In the genomic region with DNA sequence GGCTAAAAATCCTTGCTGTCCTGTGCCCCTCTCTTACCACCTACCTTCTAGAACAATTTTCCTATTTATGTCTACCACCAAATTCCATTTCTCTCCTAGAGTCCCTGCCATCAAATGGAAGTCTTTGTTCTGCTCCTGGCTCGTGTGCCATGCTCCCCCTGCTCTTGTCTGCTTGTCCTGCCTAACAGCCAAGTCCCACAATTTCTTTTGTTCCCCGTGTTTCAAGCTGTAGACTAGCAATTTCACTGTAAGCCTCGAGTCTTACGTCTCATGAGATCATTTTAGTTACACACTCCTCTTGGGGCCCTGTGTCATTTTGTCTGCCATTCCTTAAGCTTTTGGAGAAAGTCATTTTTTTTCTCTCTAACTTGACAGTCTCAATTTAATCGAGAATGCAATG, we compare ENCODE assay signal across 31 mouse cellular contexts.
DNase-seq lines count a peak whose midpoint lies in the region; ATAC-seq and TF ChIP-seq lines count a peak whose summit lies in the region.
"Had no signal": no experiment of that assay in that cellular context is flagged by ENCODE, and none has a peak within 500 bp of the region (broad histone marks: within the 10 kb centered on the region; RNA-seq: fewer than 3 reads in every experiment).

No protein-coding gene starts in this region.

- no peak overlapping the region for H3K4me3 ChIP-seq in lung, embryonic 16.5 days (ENCODE audit: low read length)
- H3K4me3 ChIP-seq in lung, adult 2 months (replicated peaks; ENCODE audit: extremely low read depth, low read depth, low read length), result no peak overlapping the region
- no peak overlapping the region for H3K4me3 ChIP-seq in bone marrow macrophage, adult 2 months (ENCODE audit: insufficient read depth, low read length)
- no peak overlapping the region for H3K4me3 ChIP-seq in cortical plate, adult 2 months (ENCODE audit: insufficient read depth, low read length)
- no peak overlapping the region for H3K4me3 ChIP-seq in intestine, postnatal 0 days (ENCODE audit: low read depth, low read length)
- H3K4me3 ChIP-seq: embryonic facial prominence, embryonic 13.5 days; limb, embryonic 12.5 days; liver, embryonic 15.5 days; lung, embryonic 15.5 days; midbrain, embryonic 12.5 days; myocyte; neural tube, embryonic 12.5 days had no signal

- H3K27ac ChIP-seq in lung, embryonic 16.5 days (ENCODE audit: low read length), result 0 out of 2 replicates have a peak overlapping the region, but pooled peaks have one; percentile 40
- H3K27ac ChIP-seq in bone marrow macrophage, adult 2 months (ENCODE audit: insufficient read depth, low read depth, low read length), result peak overlapping the region; percentile 58; the same call in 1 of the 2 replicates
- 0 out of 2 replicates have a peak overlapping the region, but pooled peaks have one; percentile 42 for H3K27ac ChIP-seq in cortical plate, adult 2 months (ENCODE audit: insufficient read depth, low read length)
- no peak overlapping the region for H3K27ac ChIP-seq in intestine, postnatal 0 days (ENCODE audit: low read depth, low read length)
- H3K27ac ChIP-seq: embryonic facial prominence, embryonic 13.5 days; limb, embryonic 12.5 days; liver, embryonic 15.5 days; lung, embryonic 15.5 days; midbrain, embryonic 12.5 days; neural tube, embryonic 12.5 days; stomach, postnatal 0 days had no signal

- no peak overlapping the region for H3K9ac ChIP-seq in lung, embryonic 16.5 days (ENCODE audit: low read length)
- H3K9ac ChIP-seq in intestine, postnatal 0 days (ENCODE audit: low read depth, low read length), result no peak overlapping the region
- H3K9ac ChIP-seq: embryonic facial prominence, embryonic 13.5 days; limb, embryonic 12.5 days; liver, embryonic 15.5 days; lung, embryonic 15.5 days; midbrain, embryonic 12.5 days; neural tube, embryonic 12.5 days had no signal

- H3K27me3 ChIP-seq in lung, embryonic 16.5 days (ENCODE audit: control insufficient read depth, insufficient read depth, low read depth, low read length), result no peaks in the 10 kb centered on the region
- H3K27me3 ChIP-seq in intestine, postnatal 0 days (replicated peaks; ENCODE audit: control insufficient read depth, insufficient read depth, low read length), result no peaks in the 10 kb centered on the region
- H3K27me3 ChIP-seq: embryonic facial prominence, embryonic 13.5 days; limb, embryonic 12.5 days; liver, embryonic 15.5 days; lung, embryonic 15.5 days; midbrain, embryonic 12.5 days; neural tube, embryonic 12.5 days had no signal

- WGBS in lung, embryonic 16.5 days, result 63% methylated on average over 5 of the region's 5 CpGs
- WGBS in lung, adult 2 months, result 67% methylated on average over 5 of the region's 5 CpGs
- 64% methylated on average over 5 of the region's 5 CpGs for WGBS in intestine, postnatal 0 days

- no peaks in the 10 kb centered on the region for H3K36me3 ChIP-seq in lung, embryonic 16.5 days (ENCODE audit: control insufficient read depth, insufficient read depth, low read length)
- no peaks in the 10 kb centered on the region for H3K36me3 ChIP-seq in intestine, postnatal 0 days (ENCODE audit: control insufficient read depth, insufficient read depth)
- H3K36me3 ChIP-seq: limb, embryonic 12.5 days; liver, embryonic 15.5 days; midbrain, embryonic 12.5 days had no signal

- peak; percentile 44; the same call in 1 of the 2 replicates for ATAC-seq in frontal cortex, adult (ENCODE audit: low TSS enrichment)
- no peak for ATAC-seq in lung, embryonic 16.5 days (ENCODE audit: low read depth)
- ATAC-seq in intestine, postnatal 0 days, result no peak
- ATAC-seq: CD4-positive, CD25-positive, alpha-beta regulatory T cell, adult 4 months; intestine, embryonic 16.5 days had no signal

- H3K4me1 ChIP-seq in lung, embryonic 16.5 days (replicated peaks; ENCODE audit: control insufficient read depth, insufficient read depth, low read length), result no peaks in the 10 kb centered on the region
- H3K4me1 ChIP-seq in lung, adult 2 months (ENCODE audit: control insufficient read depth, insufficient read depth, low read length), result no peaks in the 10 kb centered on the region
- H3K4me1 ChIP-seq in bone marrow macrophage, adult 2 months (ENCODE audit: control insufficient read depth, insufficient read depth, low read length), result peaks cover 35% of the 10 kb centered on the region
- H3K4me1 ChIP-seq in cortical plate, adult 2 months (ENCODE audit: control insufficient read depth, insufficient read depth, low read length), result no peaks in the 10 kb centered on the region
- no peaks in the 10 kb centered on the region for H3K4me1 ChIP-seq in intestine, postnatal 0 days (replicated peaks; ENCODE audit: control insufficient read depth, insufficient read depth, low read length)
- H3K4me1 ChIP-seq: embryonic facial prominence, embryonic 13.5 days; limb, embryonic 12.5 days; liver, embryonic 15.5 days; lung, embryonic 15.5 days; midbrain, embryonic 12.5 days; neural tube, embryonic 12.5 days had no signal

- no peak for TF ChIP-seq CTCF in lung, adult 2 months (IDR thresholded peaks at IDR 0.05; ENCODE audit: insufficient read depth, low read length)
- no peak for TF ChIP-seq CTCF in bone marrow macrophage, adult 2 months (IDR thresholded peaks at IDR 0.05; ENCODE audit: low read depth, low read length)
- no peak for TF ChIP-seq CTCF in cortical plate, adult 2 months (IDR thresholded peaks at IDR 0.05; ENCODE audit: extremely low read depth, insufficient read depth, low read length)
- TF ChIP-seq CTCF in intestine, postnatal 0 days (IDR thresholded peaks at IDR 0.05; ENCODE audit: low read depth), result no peak

- no peak overlapping the region for H3K4me2 ChIP-seq in lung, embryonic 16.5 days (ENCODE audit: low read depth, low read length)
- H3K4me2 ChIP-seq in intestine, postnatal 0 days (replicated peaks; ENCODE audit: low read depth), result no peak overlapping the region
- H3K4me2 ChIP-seq: embryonic facial prominence, embryonic 13.5 days; heart, embryonic 11.5 days; limb, embryonic 12.5 days; liver, embryonic 15.5 days; lung, embryonic 15.5 days; midbrain, embryonic 12.5 days; neural tube, embryonic 12.5 days had no signal

- TF ChIP-seq POLR2A in lung, adult 2 months (IDR thresholded peaks at IDR 0.05; ENCODE audit: borderline replicate concordance, extremely low read depth, low read depth, low read length), result no peak
- no peak for TF ChIP-seq POLR2A in bone marrow macrophage, adult 2 months (IDR thresholded peaks at IDR 0.05; ENCODE audit: borderline replicate concordance, low read depth, low read length)
- TF ChIP-seq POLR2A in cortical plate, adult 2 months (IDR thresholded peaks at IDR 0.05; ENCODE audit: extremely low read depth, insufficient read depth, low read length), result no peak

- DNase-seq in frontal cortex, adult 2 months (ENCODE audit: extremely low spot score in 1 of 2, low spot score in 1 of 2), result no peak
- DNase-seq in lung, adult 2 months, result no peak
- DNase-seq: adrenal gland, postnatal 36 days; cerebellum, adult 11 months; cerebellum, adult 9-10 months; gastrocnemius, postnatal 25 days; heart, adult 18-20 months; heart, postnatal 36 days; kidney, adult 9 months; kidney, postnatal 10 days; layer of hippocampus, adult 9-11 months; lung, postnatal 36 days; right cerebral cortex, postnatal 4 days; thymus, adult 18-20 months; thymus, postnatal 25 days had no signal

- H3K9me3 ChIP-seq in lung, embryonic 16.5 days (ENCODE audit: control insufficient read depth, low read length), result no peaks in the 10 kb centered on the region
- no peaks in the 10 kb centered on the region for H3K9me3 ChIP-seq in intestine, postnatal 0 days (ENCODE audit: control insufficient read depth)
- H3K9me3 ChIP-seq: embryonic facial prominence, embryonic 13.5 days; limb, embryonic 12.5 days; liver, embryonic 15.5 days; lung, embryonic 15.5 days; midbrain, embryonic 12.5 days; neural tube, embryonic 12.5 days had no signal
